Mouse (Mus musculus) ES-E14 (cell line): Measurements from ENCODE around the gene Pcsk4. TPM values are rescaled to one million over a fixed set of nuclear protein-coding genes. Genes with fewer than 3 reads are reported as not detected.
A peak's percentile ranks its signal among the peaks of the same experiment; 100 is the strongest.

Source experiments
- DNase-seq: peaks from one replicate; pipeline ENCODE4 v3.0.0-alpha.2; 2013; ENCODE audit warnings: low read depth, low spot score
- H3K27ac ChIP-seq: 2 replicates; pipeline ENCODE4 v1.5.1; 2012; ENCODE audit warnings: low read depth, mild to moderate bottlenecking, low read length, moderate library complexity, mixed read lengths; ENCODE audit not compliant: poor library complexity, insufficient read depth, severe bottlenecking
- H3K36me3 ChIP-seq: 2 replicates; pipeline ENCODE4 v1.6.1; 2012; ENCODE audit warnings: mild to moderate bottlenecking, low read length, moderate library complexity, mixed read lengths; ENCODE audit not compliant: control insufficient read depth, poor library complexity, insufficient read depth, severe bottlenecking
- H3K4me1 ChIP-seq, 2 experiments: fragments of 150-350 bp in 1 of 2; sonication (generic) in 1 of 2; 2 replicates each; pipeline ENCODE4 v1.6.1; 2012; ENCODE audit warnings: low read length in 2 of 2, mild to moderate bottlenecking in 1 of 2, mixed read lengths in 1 of 2; ENCODE audit not compliant: control insufficient read depth in 2 of 2, insufficient read depth in 2 of 2, poor library complexity in 1 of 2
- H3K4me3 ChIP-seq, 2 experiments: fragments of 150-350 bp in 1 of 2; sonication (generic) in 1 of 2; 2 replicates each; pipeline ENCODE4 v1.5.1; 2012; ENCODE audit warnings: low read length in 2 of 2, low read depth in 1 of 2, mild to moderate bottlenecking in 1 of 2, mixed read lengths in 1 of 2; ENCODE audit not compliant: insufficient read depth in 1 of 2, poor library complexity in 1 of 2, severe bottlenecking in 1 of 2
- H3K9ac ChIP-seq: 2 replicates; pipeline ENCODE4 v1.6.1; 2012; ENCODE audit warnings: low read depth, mild to moderate bottlenecking, low read length, mixed read lengths; ENCODE audit not compliant: poor library complexity, insufficient read depth, severe bottlenecking
- H3K9me3 ChIP-seq: fragments of 150-350 bp; sonication (generic); 2 replicates; pipeline ENCODE4 v1.6.1; 2012; ENCODE audit warnings: low read depth, mild to moderate bottlenecking, low read length; ENCODE audit not compliant: control insufficient read depth, insufficient read depth
- CHD2 ChIP-seq: IDR thresholded peaks from 2 replicates; pipeline ENCODE4 v1.6.1; 2014; ENCODE audit warnings: mild to moderate bottlenecking, low read depth, low read length, inconsistent platforms
- HCFC1 ChIP-seq: IDR thresholded peaks from 2 replicates; pipeline ENCODE4 v1.6.1; 2012; ENCODE audit warnings: low read length, inconsistent platforms, borderline replicate concordance; ENCODE audit not compliant: insufficient read depth
- MAFK ChIP-seq: IDR thresholded peaks from 2 replicates; pipeline ENCODE4 v1.6.1; 2014; ENCODE audit warnings: mild to moderate bottlenecking, low read depth, low read length, inconsistent platforms; ENCODE audit not compliant: insufficient read depth
- ZC3H11A ChIP-seq: IDR thresholded peaks from 2 replicates; pipeline ENCODE4 v1.6.1; 2012; ENCODE audit warnings: low read depth, mild to moderate bottlenecking, inconsistent platforms, low read length, borderline replicate concordance
- ZNF384 ChIP-seq: IDR thresholded peaks from 2 replicates; pipeline ENCODE4 v1.6.1; 2012; ENCODE audit warnings: low read depth, low read length, inconsistent platforms
- in situ Hi-C, 2 experiments: fragments of 600-800 bp; cut with MboI; formaldehyde crosslinking; loops; one replicate each; pipeline ENCODE4 v1.15.1; 2025; ENCODE audit warnings: low sequenced_read_pairs in 2 of 2, inconsistent platforms in 1 of 2; ENCODE audit not compliant: unreplicated experiment in 2 of 2
- total RNA-seq: library from RNA; depleted of rRNA; stranded (reverse); fragments of 300-350 nt; gene quantifications from 2 replicates; pipeline ENCODE4 v1.2.3, GENCODE M21; 2012

Gene Pcsk4
- total RNA-seq, 1 experiment, result 1.4 TPM

DNA sequence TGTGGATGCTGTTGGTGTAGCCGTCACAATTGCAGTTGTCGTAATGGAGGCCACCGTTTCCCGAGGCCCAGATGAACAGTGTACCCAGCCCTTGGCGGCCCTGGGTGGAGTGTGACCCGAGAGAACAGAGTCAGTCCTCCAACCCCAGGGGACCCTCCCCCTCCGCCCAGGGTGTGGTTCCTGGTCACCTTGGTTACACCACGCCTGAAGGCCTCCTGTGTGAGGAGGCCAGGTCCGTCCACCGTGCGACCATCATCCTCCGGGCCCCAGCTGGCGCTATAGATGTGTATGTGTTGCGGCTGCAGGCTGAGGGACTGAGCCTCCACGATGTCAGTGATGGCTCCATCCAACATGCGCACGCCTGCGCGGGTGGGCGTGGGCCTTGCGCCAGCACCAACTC, 4.3 kb downstream of the Pcsk4 start:
- no peak for DNase-seq
- TF ChIP-seq CHD2 (no peak), ZC3H11A (no peak), HCFC1 (no peak), ZNF384 (no peak)
- in situ Hi-C loops, result no loop called here

GRCm38 (mm10) chr10:80324120-80325037, 4.9 kb downstream of the Pcsk4 start:
- no peaks in the 10 kb centered on the region for H3K9me3 ChIP-seq
- no peak for TF ChIP-seq CHD2
- TF ChIP-seq ZNF384, result no peak
- no peak for TF ChIP-seq ZC3H11A
- TF ChIP-seq HCFC1, result no peak
- TF ChIP-seq MAFK, result no peak
- no peak overlapping the region for H3K27ac ChIP-seq
- no peaks in the 10 kb centered on the region for H3K36me3 ChIP-seq
- H3K9ac ChIP-seq, result no peak overlapping the region
- no peak overlapping the region; a peak in 1 of 4 replicates for H3K4me3 ChIP-seq
- in situ Hi-C loops, result no loop called here
- DNase-seq, result no peak
- H3K4me1 ChIP-seq, result peaks cover 0 to 29% of the 10 kb centered on the region in 2 experiments; a peak in 2 of 4 replicates

More for the DNA sequence above, 4.3 kb downstream of the Pcsk4 start:
- no peaks in the 10 kb centered on the region for H3K9me3 ChIP-seq
- no peaks in the 10 kb centered on the region for H3K36me3 ChIP-seq
- H3K4me3 ChIP-seq, result no peak overlapping the region
- H3K27ac ChIP-seq, result no peak overlapping the region
- no peak overlapping the region for H3K9ac ChIP-seq
- H3K4me1 ChIP-seq, result peaks cover 0 to 29% of the 10 kb centered on the region in 2 experiments; a peak in 2 of 4 replicates

- H3K4me3 ChIP-seq, result peak overlapping the region; percentile 73 to 76
- no peak for DNase-seq
- H3K9me3 ChIP-seq, result no peaks in the 10 kb centered on the region
- peaks cover 5% of the 10 kb centered on the region; the same call in 1 of the 2 replicates for H3K36me3 ChIP-seq
- H3K27ac ChIP-seq, result no peak overlapping the region
- in situ Hi-C loops, result no loop called here
- peak overlapping the region; percentile 46 for H3K9ac ChIP-seq
- peaks cover 0 to 22% of the 10 kb centered on the region in 2 experiments; a peak in 1 of 4 replicates for H3K4me1 ChIP-seq
- TF ChIP-seq CHD2 (no peak), HCFC1 (no peak), ZNF384 (no peak), ZC3H11A (no peak), MAFK (no peak)
These were observed 5.8 kb downstream of the Pcsk4 start for GRCm38 (mm10) chr10:80323261-80324119.

DNA sequence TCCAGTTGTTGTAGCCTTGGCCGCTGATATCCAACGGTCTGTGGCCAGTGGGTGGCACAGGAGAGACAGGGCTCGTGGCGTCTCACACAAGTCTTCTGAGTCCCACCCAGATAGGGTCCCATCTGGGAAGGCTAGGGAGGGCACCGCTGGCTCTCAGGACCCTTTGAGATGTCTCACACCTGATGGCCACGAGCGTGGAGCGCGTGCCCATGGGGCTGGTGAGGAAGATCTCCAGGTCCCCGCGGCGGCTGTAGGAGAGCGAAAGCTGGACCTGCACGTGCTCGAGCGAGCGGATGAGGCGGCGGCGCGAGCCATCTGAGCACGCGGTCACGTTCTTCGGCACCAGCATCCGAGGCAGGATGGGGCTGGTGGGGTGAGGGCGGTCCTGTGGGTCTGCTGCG, 6.5 kb downstream of the Pcsk4 start:
- no peak for DNase-seq
- in situ Hi-C loops, result no loop called here
- H3K4me1 ChIP-seq, result peaks cover 0 to 22% of the 10 kb centered on the region in 2 experiments; a peak in 1 of 4 replicates
- TF ChIP-seq ZNF384 (no peak), CHD2 (no peak), HCFC1 (no peak), MAFK (no peak), ZC3H11A (no peak)
- H3K27ac ChIP-seq, result no peak overlapping the region
- H3K4me3 ChIP-seq, result peak overlapping the region; percentile 73 to 76
- H3K9me3 ChIP-seq, result no peaks in the 10 kb centered on the region
- H3K9ac ChIP-seq, result peak overlapping the region; percentile 46
- peaks cover 5% of the 10 kb centered on the region; the same call in 1 of the 2 replicates for H3K36me3 ChIP-seq
